Mouse (Mus musculus) left cerebral cortex, adult 9 months (tissue): ENCODE measurements around the gene Asphd2.
"Not testable (repeated sequence)": the region's sequence is repeated elsewhere in the genome, so short reads cannot be mapped to it uniquely, and the experiment has no call there.

Experiments
- DNase-seq, 2 experiments: peaks; one replicate each; pipeline ENCODE4 v3.0.0; 2022; ENCODE audit warnings: low spot score in 2 of 2

Gene Asphd2

DNA sequence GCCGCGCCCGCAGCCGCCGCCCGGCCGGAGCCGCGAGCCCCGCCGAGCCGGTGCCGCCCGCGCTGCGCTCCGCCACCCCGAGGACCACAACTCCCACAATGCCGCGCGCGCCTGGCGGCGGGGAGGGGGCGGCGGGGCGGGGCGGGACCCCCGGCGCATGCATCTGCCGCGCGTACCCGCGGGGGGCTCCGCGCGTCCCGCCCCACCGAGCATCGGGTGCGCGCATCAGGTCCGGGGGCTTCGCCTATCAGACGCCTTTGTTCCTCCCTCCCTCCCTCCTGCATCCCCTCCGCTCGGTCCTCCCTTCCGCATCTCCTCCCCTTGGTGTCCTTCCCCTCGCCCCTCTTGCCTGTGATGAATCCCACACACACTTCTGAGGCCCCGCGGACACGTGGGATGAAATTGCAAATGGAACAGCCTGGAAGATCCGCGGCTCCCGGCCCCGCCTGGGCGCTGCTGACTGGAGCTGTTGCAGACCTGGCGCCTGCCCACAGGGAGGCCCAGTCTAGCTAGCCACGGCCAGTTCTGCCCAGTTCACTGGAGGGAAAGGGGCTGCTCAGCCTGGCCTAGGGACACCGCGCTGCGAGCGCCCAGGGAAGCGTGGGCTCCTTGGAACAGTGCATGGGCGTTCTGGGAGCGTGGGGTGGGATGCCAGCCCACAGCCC is at the start of gene Asphd2:
TSS of gene Asphd2 (minus strand) at position 88 of the 665 bp plus-strand sequence.
- DNase-seq: peak; percentile 65 to 86

DNA sequence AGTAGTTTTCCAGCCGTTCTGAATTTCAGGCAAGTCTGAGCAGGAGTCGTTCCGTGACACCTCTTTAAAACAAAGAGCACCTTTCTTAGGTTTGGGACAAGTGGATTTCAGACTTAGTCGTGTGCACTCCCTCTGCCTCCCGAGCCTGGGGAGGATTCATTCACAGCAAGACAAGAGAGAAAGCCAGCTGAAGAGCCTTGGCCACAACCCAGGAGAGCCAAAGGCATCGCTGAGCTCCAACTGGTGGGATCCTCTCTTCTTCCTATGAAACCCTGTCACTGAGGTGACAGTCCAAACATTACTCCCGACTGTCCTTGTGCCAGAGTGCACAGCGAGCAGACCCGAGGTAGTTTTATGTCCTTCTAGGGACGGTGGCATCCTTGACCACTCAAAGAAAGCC is 43.9 kb upstream of the Asphd2 start:
- no peak for DNase-seq

DNA sequence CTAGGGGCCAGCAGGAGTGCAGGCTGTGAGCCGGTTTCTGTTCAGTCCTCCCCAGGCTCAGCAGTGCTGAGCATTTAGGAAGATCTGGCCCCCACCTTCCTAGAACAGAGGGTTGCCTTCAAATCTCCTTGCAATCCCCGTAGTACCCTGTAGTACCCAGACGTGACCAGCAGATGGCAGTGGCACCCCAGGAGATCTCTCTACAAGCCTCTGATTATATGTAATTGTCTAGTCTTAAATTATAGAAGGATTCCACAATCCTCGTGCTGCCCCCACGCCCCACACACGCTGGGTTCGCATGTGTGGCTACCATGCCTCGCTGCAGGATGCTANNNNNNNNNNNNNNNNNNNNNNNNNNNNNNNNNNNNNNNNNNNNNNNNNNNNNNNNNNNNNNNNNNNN is 38.3 kb upstream of the Asphd2 start:
- peak in 1 of 2 experiments; percentile 90 for DNase-seq

DNA sequence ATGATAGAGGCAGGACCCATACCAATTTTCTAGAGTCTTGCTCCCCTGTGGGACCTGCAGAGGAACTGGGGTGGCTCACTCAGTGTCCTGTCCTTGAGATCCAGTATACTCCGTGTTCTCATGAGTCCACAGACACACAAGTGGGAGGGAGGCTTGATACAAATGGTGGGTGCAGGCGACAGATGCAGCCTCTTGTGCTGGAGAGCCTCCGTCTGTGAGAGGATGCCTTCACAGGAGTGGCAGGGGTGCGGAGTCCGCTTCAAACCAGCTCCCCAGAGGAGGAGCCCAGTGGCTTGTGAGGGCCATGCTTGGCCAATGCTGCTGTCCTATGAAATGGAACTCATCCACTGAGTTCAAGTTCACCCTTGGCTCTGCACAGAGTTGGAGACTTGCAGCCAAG is 37.4 kb upstream of the Asphd2 start:
- no peak for DNase-seq

DNA sequence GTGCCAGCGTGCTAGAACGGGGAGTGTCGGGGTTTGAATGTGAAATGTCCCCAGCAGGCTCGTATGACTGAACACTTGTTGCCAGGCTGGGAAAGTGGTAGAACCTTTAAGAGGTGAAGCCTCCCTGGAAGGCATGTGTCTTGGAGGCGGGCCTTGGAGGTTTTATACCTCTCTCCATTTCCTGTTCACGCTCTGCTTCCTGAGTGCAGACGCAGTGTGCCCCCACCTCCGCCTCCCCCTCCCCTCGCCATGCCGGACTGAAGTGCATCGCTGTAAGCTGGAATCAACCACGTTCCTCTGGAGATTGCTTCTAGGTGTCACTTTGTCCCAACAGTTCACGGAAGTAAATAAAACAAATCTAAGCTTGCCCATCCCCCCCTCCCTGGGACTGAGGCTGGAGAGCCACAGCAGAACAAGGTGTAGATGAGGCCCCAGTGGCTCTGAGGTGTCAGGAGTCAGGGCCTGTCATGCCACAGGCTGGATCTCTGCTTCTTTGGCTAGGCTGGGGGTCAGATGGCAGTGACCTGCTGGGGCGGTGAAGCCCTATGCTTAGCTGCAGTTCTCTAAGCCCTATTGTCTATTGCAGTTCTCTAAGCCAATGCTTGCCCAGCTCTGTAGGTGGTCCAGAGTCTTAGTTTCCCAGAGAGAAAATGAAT is 36.6 kb upstream of the Asphd2 start:
- DNase-seq: no peak

DNA sequence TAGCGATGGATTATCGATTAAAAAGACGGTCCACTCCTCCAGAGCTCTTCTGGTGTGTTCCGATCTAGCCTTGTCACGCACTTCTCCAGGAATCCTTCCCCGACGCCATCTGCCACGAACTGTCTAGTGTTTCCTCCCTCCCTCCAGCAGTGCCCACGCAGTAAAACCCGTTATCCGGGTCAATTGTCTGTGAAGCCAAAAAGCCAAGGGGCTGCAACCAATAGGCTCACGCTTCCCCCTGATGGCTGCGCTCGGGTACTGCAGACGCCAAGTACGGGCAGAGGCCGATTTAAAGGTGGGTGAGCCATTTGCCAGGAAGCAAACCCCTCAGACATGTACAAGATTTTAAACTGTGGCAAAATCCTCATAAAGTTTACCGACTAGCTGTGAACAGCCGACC is 34.3 kb upstream of the Asphd2 start:
- DNase-seq: peak in 1 of 2 experiments; percentile 67

DNA sequence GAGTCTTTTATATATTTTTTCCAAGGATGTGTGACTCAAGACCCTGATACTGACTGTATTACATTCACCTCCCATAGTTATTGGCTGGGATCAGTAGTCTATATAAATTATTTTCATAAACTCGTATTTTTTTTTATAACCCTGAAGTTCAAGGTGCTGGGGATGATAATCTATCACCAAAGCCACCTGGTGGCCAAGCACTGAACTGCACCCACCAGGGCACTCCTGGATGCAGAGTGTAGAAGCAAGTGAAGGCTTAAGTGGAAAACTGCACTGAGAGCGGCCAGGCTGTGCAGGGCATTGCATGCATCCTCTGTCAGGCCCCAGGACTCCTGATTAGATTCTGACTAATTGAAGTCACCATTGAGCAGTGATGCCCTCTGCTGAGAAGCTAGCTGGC is 32.6 kb upstream of the Asphd2 start:
- DNase-seq: peak in 1 of 2 experiments; percentile 62

DNA sequence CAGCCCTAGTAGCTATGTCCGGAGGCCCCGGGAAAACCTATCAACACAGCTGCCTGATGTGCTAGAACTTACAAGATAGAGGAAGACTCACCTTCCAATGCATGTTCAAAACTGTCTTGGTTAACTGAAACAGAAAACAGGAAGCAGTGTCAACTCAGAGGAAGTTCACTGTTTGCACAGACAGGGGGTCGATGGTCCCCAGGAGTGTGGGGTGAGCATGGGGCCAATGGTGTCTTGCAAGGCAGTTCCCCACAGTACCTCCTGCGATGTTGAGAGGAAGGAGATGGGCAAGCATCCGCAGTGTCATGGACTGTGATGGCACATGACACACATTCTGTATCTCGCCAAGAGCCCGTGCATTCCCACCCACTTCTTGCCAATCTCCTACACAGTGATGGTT is 32.0 kb upstream of the Asphd2 start:
- DNase-seq: no peak

DNA sequence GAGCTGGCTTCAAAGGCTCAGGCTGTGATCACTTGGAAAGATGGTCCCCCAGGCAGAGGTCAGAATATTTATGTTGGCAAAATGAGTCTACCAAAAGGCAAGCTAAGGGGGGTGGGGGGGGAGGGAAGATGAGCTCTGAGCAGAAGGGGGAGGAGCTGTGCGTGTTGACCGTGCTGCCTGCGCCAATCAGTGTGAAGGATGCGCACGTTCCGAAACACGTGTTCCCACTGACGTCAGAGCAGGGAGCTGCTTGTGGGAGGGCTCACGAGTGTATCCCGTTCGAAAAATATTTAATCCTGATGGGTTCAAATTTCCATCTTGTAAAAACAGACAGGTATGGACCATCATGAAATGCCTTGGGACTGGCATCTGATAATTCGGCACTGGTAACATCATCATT is 24.9 kb upstream of the Asphd2 start:
- no peak for DNase-seq

DNA sequence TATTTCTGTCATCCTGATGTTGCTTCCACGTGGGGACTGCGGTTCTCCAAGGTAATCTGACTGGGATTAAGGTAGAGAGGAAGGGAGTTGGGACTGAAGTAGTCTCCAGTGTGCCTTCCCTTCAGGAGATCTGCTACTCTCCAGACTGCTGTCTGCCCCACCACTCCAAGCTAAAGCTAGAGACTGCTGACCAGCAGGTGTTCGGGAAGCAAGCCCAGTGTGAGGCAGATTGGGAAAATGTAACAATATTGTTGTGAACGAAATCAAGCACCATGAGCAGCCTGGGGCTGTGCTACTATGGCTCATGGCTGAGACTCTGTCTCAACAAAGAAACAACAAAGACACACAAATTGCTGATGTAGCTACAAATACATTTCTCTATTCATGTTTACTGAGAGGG is 23.4 kb upstream of the Asphd2 start:
- no peak for DNase-seq

DNA sequence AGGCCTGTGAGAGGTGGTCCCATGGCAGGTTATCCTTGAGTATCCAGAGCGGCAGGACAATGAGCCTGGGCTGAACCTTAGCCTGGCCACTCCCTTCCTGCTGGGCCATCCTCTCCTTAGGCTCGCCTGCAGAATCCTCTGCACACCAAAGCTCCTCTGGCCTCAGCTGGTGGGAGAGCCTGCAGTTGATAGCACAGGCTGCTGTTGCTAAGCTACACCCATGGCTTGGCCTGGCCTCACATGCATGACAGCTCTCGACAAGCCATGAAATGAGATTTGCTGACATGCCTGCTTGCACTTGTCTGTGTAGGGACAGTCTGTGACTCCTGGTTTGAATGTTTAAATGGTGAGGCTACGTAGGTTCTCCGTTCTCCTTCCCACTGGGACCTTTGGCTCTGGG is 22.0 kb upstream of the Asphd2 start:
- no peak for DNase-seq

DNA sequence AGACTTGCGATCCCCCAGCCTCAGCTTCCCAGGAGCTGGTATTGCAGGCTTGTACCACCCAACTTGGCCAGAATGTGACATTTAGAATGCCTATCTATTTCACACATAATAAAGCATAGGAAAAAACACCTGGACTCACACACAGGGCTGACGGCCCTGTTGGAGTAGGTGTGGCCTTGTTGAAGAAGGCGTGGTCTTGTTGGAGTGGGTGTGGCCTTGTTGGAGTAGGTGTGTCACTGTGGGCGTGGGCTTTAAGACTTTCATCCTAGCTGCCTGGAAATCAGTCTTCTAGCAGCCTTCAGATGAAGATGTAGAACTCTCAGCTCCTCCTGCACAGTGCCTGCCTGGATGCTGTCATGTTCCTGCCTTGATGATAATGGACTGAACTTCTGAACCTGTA is 18.1 kb upstream of the Asphd2 start:
- not testable (repeated sequence) for DNase-seq

DNA sequence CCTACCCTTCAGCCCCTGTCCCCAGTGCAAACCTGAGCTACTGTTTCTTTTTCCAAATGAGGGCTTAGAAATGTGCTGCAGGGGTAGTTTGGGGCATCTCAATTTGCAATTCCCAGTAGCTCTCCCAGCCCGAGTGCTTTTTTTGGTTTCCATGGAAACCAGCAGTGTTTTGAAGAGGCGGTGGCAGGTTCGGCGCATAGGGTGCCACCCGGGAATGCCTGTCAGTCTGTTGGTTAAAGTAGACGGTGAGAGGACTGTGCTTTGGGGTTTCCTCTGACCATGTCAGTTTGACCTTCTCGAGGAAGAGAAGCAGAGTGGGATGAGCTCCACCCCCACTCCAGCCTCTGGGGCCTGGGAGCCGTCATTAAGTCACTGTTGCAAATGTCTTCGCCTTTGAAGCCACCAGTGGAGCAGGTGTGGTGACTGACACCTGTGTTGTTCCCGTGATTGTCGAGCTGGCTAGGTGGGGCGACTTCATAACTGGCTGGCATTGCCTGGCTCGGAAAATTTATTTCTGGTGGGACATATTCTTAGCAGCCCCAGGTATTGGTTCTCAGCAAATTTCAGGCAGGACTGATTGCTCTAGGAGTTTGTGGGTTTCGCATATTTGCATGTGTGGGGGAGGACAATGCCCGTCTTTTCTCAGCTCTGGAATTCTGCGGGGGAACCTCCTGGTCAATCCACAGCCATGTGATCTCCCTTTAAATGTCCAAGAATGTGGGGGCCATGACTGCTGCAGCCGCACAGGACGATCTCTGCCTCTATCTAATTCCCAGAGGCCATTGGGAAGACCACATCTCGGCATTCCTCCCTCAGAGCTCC is 17.1 kb upstream of the Asphd2 start:
- peak in 1 of 2 experiments; percentile 69 for DNase-seq

DNA sequence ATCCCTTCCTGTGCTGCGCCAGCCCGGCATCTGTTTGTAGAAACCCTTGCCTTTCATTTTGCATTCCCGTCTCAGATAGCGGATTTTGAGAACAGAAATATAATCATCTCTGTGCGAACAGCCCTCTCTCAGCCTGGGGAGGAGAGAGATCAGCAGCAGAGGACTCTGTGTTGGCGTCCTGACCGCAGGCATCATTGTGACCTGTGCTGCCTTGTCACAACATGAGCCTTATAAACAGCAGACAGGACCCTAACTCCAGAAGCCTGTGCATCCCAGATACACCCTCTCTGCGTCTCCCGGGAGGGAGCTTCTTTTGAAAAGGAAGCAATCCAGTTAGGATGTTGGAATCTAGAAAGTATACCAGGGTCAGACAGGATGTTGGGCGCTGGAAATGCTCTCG is 16.4 kb upstream of the Asphd2 start:
- no peak for DNase-seq

DNA sequence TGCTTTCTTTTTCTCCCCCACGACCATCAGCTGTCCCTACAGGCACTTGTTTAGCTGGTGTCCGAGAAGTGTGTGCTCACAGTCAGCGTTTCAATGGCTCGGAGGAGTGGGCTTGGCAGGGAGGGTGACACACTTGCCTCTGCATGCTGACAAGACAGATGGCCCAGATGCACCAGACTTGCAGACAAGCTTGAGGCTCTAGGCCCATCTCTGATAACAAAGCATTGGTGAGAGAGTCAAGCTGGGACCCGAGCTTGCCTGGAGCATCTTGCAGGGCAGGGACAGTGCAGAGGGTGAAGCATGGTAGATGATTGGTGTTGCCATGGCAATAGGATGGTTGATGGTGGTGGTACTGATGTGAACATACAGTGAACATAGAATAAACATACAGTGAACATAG is 14.6 kb upstream of the Asphd2 start:
- DNase-seq: no peak

DNA sequence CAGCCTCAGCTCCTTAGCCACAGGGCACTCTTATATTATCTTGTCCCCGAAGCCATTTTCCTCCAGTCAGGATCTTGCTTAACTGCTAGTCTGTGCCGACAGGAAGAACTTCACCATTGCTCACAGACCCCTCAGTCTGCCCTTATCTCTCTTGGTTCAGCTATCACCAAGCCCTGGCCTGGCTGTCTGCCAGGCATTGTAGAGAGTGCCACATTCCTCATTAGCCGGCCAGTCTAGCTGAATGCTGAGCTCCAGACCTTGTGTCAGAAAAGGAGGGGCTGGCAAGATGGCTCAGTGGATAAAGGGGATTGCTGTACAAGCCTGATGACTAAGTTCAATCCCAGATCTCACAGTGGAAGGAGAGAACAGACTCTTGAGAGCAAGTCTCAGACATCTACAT is 11.4 kb upstream of the Asphd2 start:
- DNase-seq: no peak

DNA sequence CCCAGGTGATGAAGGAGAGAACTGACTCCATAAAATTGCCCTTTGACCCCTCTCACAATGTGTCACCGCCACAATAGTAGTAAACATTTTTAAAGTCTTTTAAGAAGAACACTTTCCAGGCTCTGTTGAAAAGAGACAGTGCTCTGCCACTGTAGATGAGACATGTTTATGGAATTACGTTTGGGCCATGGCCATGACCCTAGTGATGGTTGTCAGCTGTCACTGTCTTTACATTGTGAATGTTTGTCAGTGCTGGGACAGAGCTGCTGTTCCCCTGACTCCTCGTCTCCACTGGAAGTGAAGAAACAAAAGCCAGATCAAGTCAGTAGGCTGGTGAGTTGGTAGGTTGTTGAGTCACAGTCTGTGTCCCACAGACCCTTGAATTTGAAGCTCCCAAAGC is 7.8 kb upstream of the Asphd2 start:
- no peak for DNase-seq

DNA sequence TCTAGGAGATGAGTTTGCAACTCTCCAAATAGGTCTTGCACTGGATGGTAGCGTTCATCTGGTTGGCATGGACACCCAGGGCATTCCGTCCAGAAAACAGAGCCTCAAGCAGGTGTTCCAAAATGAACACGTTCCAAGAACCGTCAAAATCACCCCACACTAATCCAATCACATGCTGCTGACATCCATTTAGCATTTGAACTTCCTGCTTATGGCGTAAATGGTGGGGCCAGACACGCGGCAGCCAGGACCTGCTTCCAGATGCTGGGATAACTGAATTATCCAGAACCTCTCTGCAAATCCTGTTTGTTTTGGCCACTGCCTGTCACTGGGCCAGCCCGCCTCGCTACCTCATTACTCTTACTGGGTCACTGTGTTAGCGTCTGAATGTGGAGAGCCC is 4.6 kb upstream of the Asphd2 start:
- DNase-seq: no peak

DNA sequence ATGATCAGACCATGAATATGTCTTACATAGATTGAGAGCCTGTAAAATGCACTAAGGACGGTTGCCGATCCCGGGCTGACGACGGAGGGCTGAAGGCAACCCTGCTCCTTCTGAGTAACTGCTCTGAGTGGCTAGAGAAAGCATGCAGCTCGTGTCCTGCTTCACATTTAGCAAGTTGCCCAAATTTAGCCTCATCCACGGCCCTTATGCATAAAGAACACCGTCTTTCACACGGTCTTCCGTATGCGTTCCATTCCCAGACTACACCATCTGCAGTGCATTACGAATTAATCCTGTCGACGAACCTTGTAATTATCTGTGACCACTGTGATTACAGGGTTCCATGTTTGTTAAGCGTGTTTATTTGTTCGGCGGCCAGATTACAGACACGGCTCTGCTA is 1.4 kb upstream of the Asphd2 start:
- DNase-seq: no peak

DNA sequence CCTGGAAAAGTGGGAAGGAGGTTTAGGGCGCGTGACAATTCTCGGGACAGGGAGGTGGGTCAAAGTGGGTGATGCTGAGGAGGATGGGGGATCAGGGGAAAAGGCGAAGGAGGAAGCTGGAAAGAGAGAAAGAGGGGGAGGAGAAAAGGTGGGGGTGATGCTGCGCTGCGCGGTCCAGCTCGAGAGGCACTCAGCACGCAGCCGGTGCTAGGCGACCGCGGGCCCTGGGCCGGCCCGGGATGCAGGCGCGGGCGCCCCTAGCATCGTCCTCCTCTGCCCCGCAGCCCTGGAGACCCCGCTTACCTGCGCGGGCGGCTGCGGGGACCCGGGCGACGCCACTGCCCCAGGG is 277 bp downstream of the Asphd2 start:
- no peak for DNase-seq

DNA sequence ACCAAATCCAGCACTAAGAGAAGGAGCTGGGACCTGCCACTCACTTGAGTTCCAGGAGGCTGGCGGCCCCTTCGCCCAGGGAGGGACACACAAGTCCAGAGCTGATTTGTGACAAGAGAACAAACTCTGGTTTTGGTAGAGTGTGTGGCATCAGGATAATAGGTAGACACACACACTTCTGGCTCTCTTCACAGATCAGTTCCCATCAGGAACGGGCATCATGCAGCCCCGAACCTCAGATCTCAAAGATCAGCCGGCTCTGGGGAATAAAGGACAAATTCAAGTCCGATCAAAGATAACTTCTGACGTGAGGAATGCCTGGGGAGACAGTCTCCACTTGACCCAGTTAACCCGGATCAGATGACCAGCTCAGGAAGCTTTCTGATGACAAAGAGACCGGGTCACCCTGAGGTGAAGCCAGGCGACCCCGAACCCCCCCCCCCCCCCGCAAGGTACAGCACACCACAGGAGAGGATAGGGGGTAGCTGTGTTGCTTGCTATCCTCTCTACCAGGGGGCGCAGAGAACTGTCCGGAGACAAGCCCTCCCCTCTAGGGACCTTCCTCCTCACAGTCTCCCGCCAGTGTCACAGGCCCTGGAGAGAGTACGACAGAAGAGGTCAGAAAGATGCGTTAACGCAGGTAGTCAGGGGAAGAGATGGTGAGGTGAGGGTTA is 788 bp downstream of the Asphd2 start:
- DNase-seq: no peak

DNA sequence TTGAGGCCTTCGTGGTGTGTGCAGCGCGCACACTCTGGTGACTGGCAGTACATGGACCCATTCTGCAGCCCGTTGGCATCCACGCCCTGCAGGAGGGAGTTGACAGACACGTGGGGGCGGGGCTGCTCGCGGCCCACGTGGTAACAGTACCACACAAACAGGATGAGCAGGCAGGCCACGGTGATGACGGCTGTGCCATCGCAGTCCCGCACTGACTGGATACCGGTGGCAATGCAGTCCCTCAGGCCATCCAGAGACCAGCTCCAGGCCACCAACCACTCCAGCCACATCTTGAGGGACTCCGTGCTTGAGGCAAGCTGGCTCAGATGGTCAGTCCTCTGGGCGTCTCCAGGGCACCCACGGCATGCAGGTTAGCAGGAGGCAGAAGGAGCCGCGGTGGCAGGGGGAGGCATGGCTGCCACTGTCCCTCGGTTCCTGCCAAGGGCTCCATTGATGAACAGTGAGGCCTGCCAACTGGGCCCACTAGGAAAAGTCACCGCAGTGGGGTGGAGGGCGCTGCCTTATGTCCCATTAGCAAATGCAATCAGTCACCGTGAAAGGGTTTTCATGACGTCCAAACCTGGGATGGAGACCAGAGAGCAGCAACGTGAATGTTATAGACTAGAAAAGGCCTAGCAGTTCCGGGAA is 2.9 kb downstream of the Asphd2 start:
- DNase-seq: no peak
